Mouse (Mus musculus) ES-Bruce4 (cell line): Measurements from ENCODE around the gene Sp1.

Source experiments
- CTCF ChIP-seq: IDR thresholded peaks from one replicate; pipeline ENCODE4 v1.8.1; 2011; ENCODE audit warnings: low read depth, low read length
- POLR2A ChIP-seq: IDR thresholded peaks from one replicate; pipeline ENCODE4 v1.8.1; 2011; ENCODE audit warnings: low read length; ENCODE audit not compliant: insufficient read depth

GRCm38 (mm10) chr15:102449366-102449765 lies 43.4 kb downstream of the Sp1 start:
- TF ChIP-seq CTCF (no peak), POLR2A (no peak)
